ENCODE assay signal across 14 mouse cellular contexts in the genomic region with DNA sequence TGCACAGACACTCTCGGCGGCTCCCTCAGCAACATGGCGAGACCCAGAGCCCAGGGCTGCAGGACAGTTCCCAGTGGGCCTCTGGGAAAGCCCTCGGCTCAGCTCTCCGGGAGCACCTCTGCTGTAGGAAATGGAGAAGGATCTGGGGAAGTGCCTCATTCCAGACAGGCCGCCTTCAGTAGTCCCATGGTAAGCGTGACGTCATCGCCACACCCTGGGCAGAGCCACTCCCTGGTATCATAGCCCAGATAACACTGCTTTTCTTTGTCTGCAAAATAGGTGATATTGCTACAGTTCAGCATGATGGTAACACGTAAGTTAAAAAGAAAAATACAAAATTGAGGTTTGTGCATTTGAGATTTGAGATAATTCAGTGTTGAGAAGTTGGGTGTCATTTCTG.
"Had no signal": no experiment of that assay in that cellular context is flagged by ENCODE, and none has a peak within 500 bp of the region (broad histone marks: within the 10 kb centered on the region; RNA-seq: fewer than 3 reads in every experiment).

No protein-coding gene starts in this region.

- H3K4me2 ChIP-seq: limb, embryonic 13.5 days; midbrain, embryonic 11.5 days; midbrain, embryonic 15.5 days; neural tube, embryonic 12.5 days had no signal

- H3K9me3 ChIP-seq: limb, embryonic 13.5 days; midbrain, embryonic 15.5 days; neural tube, embryonic 12.5 days had no signal

- H3K27me3 ChIP-seq: limb, embryonic 13.5 days; midbrain, embryonic 15.5 days; neural tube, embryonic 12.5 days had no signal

- DNase-seq: kidney, adult 11 months; kidney, adult 9 months; kidney, postnatal 4 days; left cerebral cortex, postnatal 4 days; lung, adult 18-20 months; lung, postnatal 36 days; thymus, adult 2 months; thymus, postnatal 25 days had no signal

- H3K9ac ChIP-seq: limb, embryonic 13.5 days; midbrain, embryonic 15.5 days; neural tube, embryonic 12.5 days had no signal

- H3K36me3 ChIP-seq: midbrain, embryonic 15.5 days; neural tube, embryonic 12.5 days had no signal

- H3K27ac ChIP-seq: kidney, postnatal 0 days; layer of hippocampus, adult 2 months; limb, embryonic 13.5 days; midbrain, embryonic 15.5 days; neural tube, embryonic 12.5 days had no signal

- H3K4me1 ChIP-seq: limb, embryonic 13.5 days; midbrain, embryonic 15.5 days; neural tube, embryonic 12.5 days had no signal

- ATAC-seq: midbrain, embryonic 15.5 days had no signal

- H3K4me3 ChIP-seq: layer of hippocampus, adult 2 months; limb, embryonic 13.5 days; midbrain, embryonic 15.5 days; neural tube, embryonic 12.5 days had no signal
